Mouse (Mus musculus): ENCODE data around the gene Ptf1a.
A peak's percentile ranks its signal among the peaks of the same experiment; 100 is the strongest.

The Ptf1a gene

DNA sequence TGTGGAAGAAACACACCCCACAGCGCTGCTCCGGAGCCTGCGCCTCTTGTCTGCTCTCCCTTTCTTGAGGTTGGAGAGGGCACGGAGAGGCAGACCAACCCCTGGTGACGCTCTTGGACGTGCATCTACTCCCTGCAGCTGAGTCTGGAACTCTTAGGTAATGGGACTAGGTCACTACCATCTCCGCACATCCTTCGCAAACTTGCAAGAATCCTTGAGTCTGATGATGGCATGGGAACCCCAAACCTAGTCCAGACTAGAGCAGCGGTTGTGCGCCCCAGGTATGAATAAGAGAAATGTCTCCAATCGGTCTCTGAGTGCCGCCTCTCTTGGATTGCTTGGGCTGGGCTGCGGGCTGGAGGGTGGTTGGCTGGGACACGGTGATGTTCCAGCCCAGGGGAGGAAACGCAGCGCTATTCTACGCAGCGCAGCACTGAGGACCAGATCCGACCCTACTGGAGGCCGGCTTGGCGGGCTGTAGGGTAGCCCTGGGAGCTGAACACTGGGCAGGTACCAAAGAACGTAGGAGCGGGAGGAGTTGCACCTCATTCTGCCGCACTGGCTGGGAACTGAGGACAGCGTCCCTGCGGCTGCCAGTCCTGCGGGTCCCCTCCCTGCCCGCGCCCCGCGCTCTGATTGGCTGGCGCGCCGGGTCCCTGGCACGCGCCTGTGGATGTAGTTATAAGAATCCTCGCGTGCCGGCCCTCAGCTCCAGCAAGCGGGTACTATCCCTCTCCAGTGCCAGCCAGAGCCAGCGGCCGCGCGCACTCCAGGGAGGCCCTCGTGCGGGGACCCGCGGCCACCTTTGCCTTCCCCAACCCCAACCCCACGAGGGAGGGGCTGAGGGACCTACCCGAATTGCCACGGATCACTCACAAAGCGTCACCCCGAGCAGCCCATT, at the start of gene Ptf1a:
Ptf1a (plus strand) TSS at position 733 of the 901 bp plus-strand sequence.
- DNase-seq (ENCODE audit: low read depth, low spot score): no peak

DNA sequence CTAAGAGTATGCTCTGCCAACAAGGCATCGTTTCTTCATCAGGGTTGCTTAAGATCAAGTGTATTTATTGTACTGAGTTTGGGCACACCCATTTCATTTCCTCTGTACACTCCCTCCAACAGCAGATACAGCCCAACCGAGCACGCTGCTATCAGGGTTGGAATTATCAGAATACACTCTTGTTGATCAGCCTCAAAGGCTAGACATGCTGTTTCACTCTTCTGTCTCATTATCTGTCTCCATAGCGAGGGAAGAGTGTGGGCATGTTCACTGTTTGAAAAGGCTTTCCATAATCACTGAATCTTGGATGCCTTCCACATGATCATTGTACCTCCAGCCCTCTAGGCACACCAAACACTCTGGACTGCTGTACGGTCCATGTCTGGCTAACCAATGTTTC, 40.1 kb upstream of the Ptf1a start:
- DNase-seq (ENCODE audit: low read depth, low spot score): no peak

GRCm38 (mm10) chr2:19406531-19406930, 38.9 kb upstream of the Ptf1a start:
- DNase-seq (ENCODE audit: low read depth, low spot score): no peak

- peak; percentile 20 for DNase-seq (ENCODE audit: low read depth, low spot score)
Observed at GRCm38 (mm10) chr2:19414222-19414965, 31.1 kb upstream of the Ptf1a start.

DNA sequence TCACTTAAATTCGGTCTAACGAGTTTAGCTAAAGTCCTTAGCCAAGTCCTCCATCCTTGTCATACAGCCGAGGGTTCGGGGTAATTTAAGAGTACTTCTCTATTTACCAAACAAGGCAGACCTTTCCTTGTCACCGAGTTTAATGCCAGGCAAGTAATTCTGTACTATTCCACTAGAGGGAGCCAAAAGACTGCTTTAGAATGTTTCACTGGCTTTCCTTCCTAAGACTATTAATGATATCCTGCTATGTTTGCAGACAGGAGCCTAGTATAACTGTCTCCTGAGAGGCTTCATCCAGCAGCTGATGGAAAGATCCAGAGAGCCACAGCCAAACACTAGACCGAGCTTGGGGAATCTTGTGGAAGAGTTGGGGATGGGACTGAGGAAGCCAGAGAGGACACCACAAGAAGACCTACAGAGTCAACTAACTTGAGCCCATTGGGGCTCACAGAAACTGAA, 30.4 kb upstream of the Ptf1a start:
- peak; percentile 46 for DNase-seq (ENCODE audit: low read depth, low spot score)

- no peak for DNase-seq (ENCODE audit: low read depth, low spot score)
Observed at GRCm38 (mm10) chr2:19416066-19416465, 29.4 kb upstream of the Ptf1a start.

DNA sequence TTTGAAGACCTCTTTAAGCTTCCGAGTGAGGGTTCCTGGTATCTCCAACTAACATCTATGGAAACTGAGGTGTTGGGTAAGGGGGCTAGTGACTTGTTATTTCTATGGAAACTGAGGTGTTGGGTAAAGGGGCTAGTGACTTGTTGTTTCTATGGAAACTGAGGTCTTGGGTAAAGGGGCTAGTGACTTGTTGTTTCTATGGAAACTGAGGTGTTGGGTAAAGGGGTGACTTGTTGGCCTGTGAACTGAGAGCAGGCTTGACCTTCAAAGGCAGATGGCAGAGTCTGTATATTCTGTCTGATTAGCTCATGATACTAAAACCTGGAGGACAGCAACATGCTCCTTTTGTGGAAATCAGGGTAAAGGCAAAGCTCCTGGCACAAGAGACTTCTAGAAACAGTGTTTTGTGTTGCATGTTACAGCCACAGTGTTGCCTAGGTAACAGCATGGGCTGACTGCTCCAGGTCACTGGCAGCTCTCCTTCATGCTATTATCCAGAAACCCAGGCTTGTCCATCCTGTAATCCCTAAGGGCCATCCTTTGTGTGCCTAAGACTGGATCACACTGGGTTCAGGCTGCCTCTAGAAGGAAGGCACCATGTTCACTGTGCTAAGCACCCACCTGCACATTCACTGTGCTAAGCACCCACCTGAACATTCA, 25.6 kb upstream of the Ptf1a start:
- DNase-seq (ENCODE audit: low read depth, low spot score): no peak

DNA sequence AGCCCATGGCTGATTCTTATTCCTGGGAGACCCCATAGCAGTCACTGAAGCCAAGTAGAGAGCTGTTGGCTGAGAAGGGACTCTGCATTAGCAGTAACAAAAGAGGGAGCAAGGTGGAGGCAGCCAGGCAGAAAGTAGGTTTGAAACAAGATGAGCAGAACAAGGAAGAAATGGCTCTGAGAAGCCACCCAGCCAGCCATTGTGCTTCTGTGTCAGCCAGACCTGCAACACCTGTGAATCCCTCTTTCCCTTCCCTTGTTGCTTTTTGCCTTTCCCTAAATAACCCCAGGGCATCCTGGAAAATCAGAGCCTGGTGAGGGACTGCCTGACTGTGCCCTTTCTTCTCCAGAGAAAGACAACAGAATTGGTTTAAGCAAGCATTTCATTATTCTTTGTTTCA, 23.2 kb upstream of the Ptf1a start:
- no peak for DNase-seq (ENCODE audit: low read depth, low spot score)

DNA sequence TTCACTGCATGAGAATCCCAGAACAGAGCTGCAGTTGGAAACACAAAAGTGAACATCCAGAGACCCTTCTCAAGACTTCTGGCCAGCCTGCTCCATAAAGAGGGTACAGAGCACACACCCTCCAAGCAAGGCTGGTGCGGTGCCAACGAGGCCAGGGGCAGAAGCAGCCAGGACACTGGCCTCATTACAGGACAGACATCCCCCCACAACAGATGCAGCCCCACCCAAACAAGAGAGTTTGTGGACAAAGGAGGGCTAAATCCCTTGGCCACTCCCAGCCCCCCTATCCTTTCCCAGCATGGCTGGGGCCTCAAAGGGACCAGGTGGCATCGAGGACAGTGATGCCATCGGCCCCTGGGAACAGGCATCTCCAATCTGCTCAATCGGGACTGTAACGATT, 22.4 kb upstream of the Ptf1a start:
- no peak for DNase-seq (ENCODE audit: low read depth, low spot score)

DNA sequence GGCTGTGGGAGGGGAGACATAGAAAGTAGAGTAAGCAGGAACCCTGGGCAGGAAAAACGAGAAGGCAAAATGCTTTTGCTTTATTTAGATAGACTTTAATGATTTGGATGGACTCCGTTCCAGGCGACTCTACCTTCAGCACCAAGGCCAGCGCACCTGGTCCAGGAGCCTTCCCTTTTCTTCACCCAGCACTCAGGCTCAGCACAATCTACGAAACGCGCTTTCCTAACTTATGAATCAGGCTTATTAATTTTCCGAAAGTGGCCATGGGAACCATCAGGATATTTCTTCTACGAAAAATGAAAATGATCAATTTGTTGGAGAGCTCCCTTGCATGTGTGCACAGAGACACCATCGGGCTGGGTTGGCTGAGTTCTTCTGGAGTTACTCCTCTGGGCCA, 16.4 kb upstream of the Ptf1a start:
- no peak for DNase-seq (ENCODE audit: low read depth, low spot score)

DNA sequence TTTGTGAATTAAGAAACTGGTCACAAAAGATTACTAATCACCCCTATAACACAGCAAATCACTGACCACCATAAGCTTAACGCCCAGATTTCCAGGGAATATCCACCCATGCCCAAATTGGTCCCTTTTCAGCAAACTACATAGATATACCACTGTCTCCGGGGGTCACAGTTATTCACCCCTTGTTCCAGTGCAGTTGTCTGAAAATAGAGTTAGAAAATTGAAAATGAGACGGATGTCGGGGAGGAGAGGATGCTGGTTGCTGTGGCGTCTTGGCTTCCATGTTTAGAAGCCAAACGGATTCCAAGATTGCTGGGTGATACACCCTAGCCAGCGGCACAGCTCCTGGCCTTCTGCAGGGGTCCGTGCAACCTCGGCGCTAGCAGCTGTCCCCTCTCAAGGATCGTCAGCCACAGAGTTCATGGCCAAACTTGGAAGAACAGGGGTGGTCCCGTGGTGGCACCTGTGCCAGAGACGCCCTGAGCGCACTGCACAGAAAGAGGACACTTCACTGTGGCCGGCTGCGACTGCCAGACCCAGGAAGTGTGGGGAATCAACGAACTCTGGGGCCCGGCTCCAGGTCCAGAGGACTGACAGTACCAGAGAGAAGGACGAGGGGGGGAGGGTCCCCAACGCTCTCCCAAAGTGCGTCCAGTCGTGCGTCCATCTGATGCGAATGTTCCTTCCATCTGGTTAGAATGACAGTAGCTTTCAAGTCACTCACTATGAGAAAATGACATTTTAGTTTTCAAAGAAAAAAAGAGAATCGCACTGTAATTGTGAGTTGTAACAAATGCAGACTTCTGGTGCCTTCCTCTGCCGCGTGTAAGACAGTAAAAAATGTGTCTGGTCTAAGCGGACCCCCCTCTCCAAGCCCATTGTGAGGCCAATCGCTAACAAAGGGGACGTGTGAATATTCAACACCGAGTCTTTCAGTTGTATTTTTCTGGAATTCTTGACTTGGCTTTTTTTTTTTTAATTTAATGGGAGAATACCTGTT, 15.5 kb upstream of the Ptf1a start:
- no peak for DNase-seq (ENCODE audit: low read depth, low spot score)

DNA sequence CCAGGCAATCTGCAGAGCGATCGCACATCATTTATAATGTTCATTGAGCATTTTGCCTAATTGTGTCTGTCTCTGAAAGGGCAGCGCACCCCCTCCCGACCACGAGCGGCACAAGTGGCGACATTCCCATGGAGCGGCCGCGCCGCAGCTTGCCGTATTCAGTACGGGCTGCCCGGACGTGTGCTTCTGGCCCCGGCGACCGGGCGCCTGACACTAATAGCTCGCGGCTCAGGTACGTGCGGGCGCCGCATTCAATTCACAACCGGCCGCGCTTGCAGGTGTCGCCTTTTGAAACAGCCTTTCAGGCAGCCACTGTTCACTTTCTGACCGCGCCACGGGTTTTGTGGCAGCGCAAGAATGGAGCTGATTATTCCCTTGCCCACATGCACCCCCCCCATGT, 14.7 kb upstream of the Ptf1a start:
- no peak for DNase-seq (ENCODE audit: low read depth, low spot score)

GRCm38 (mm10) chr2:19431186-19431585, 14.3 kb upstream of the Ptf1a start:
- DNase-seq (ENCODE audit: low read depth, low spot score): no peak

DNA sequence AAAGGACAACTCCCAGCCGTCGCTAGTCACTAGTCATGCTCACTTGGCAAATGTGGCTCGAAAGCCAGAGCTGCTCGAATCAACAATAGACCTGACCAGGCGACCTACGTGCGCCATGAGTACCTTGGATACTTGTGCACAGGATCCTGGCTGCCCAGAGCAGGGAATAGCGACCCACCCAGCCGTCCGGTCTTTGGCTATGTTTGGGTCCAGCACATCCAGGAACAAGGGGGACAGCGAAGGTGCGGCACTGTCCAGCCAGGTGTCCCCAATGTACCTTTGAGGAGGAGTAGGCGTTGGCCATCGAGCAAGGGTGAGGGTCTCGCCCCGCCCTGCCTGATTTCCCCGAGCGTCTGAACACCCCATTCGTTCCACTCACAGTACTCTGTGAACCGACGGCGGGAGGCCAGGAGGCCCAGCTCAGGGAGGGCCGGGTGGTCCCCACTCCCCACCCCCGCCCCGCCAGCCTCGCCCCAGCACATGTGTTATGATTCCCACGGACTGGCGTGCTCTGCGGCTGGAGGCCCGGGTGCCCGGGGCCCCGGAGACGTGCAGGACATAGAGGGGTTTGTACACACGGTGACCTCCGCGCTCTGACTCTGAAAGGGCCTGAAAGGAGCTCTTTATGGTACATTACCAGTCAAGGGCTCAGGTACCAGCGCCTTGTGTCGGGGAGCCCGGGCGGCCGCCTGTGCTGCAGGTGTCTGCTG, 13.7 kb upstream of the Ptf1a start:
- DNase-seq (ENCODE audit: low read depth, low spot score): no peak

DNA sequence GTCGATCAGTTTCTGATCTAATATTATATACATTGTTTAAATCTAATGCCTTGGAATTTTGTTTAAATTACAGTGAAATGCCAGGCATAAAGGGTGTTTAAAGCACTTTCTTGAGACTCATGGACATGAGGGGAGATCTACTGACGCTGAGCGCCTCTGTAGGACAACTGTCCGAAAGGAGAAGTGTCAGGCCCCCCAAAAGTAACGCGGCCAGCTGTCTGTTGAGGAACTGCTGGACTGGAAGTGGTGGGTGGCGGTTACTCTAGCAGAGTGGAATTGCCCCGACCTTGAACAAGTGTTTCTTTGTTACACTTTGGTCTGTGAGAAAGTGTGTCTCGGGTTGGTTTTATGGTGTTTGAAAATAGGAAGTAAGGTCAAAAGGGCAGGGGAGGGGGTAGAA, 1.1 kb upstream of the Ptf1a start:
- DNase-seq (ENCODE audit: low read depth, low spot score): no peak

- no peak for DNase-seq (ENCODE audit: low read depth, low spot score)
Observed at GRCm38 (mm10) chr2:19445871-19446501, 523 bp downstream of the Ptf1a start.

DNA sequence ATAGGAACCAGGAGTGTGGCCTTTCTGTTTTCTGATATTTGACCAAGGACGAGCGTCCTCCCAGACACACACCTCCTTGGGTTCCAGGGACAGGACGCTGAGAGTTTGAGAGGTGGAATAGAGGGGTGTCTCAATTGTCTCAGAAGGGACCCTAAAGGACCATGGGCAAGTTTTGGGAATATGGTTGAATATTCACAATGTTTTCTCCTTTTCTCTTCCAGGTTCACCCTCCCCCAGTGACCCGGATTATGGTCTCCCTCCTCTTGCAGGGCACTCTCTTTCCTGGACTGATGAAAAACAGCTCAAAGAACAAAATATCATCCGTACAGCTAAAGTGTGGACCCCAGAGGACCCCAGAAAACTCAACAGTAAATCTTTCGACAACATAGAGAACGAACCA, 1.3 kb downstream of the Ptf1a start:
- DNase-seq (ENCODE audit: low read depth, low spot score): no peak

DNA sequence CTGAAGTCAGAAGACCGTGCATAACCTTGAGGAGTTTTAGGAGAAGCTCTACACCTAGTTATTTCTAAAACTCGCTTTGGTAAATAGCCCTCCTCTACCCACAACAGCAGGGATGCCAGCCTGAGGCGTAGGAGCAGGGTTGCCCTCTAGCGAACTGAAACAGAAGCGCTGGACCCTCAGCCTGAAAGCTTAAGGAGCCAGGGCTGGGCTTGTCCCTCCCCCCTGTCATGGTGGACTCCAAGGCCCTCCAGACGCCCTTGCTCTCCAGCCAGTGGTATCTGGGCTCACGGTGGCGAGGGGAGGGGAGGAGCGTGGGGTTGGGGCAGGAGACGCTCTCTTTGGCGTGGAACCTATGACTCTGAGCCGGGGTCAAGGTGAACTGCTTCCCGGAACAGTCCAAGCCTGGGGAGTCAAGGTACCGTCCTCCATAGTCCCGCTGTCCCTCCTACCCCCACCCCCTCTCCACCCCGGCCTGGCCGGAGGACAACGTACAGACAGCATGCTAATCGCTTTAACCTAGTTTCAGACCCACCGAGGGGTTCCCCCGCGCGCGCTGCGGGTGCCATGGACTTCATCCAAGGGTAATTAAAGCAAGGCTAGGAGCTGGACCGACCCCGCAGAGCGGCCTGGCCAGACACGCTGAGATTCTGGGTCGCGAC, 2.7 kb downstream of the Ptf1a start:
- DNase-seq (ENCODE audit: low read depth, low spot score): no peak

DNA sequence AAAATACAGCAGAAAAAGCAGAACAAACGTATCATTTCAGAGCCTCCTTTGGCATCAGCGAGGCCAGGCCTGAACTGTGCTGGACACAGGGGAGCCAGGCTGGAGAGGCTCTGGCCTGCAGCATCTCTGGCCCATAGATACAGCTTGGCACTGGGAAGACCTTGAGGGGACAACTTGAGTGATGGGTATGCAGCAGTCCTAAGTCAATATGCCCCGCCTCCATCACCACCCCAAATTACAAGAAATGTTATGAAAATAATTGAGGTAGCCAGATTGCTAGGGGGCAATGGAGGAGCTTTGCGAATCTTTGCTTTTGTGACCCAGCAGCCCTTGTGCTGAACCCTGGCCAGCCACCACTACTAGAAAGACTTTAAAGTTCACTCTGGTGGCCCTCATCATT, 3.8 kb downstream of the Ptf1a start:
- DNase-seq (ENCODE audit: low read depth, low spot score): no peak

Measured in c-Kit-negative CD71-positive TER-119-positive erythroid progenitor cells, embryonic 14.5 days (primary cell).